Mouse (Mus musculus): ENCODE results near the gene Abtb2.

DNA sequence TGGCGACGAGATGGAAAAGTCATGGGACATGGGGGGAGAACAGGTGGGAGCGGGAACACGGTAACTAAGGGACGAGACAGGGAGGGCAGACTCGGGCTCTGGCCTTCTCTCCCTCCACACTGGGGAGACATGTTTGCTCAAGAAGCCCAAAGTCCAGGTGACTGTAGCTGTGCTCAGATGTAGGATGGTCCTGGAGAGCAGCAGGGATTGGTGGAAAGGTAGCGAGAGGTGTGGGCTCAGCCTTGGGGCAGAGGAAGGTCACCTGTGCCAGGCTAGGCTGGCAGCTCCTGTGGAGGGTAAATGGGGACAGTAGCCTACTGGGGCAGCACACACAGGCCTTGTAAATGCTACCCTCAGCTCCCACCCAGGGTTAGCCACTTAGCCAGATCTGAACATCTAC lies 147.7 kb downstream of the Abtb2 start:
- TF ChIP-seq CTCF (IDR thresholded peaks at IDR 0.05; ENCODE audit: low read depth) = no peak
- no peak for TF ChIP-seq EP300 (IDR thresholded peaks at IDR 0.05; ENCODE audit: low read depth)
